Mouse (Mus musculus): ENCODE data around the gene Ptgdr. TPM values are rescaled to one million over a fixed set of nuclear protein-coding genes. Genes with fewer than 3 reads are reported as not detected.
"Not testable (repeated sequence)": the region's sequence is repeated elsewhere in the genome, so short reads cannot be mapped to it uniquely, and the experiment has no call there.

The Ptgdr gene
- total RNA-seq, 2 experiments from 2014 or later = not detected

DNA sequence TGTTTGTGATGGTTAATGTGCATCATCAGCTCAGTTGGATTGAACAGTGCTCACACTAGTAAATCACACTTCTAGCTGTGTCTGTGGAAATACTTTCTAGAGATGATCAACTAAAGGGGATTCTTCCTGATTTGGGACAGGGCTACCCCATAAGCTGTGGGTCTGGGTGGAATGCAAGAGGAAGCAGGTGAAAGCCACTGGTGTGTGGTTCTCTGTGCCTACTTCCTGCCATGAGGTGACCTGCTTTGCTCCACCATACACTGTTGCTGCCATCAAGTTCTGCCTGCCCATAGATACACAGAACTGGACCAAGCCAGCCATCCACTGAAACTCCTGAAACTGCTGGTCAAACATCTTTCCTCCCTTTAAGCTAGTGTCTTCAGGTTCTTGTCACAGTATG, 46.0 kb downstream of the Ptgdr start:
- DNase-seq (ENCODE audit: low spot score in 2 of 2) = not testable (repeated sequence)

Other genes starting within 250 kb of the Ptgdr start
- gene Gm5624, start 231.4 kb downstream of the Ptgdr start, total RNA-seq (2021) = not detected
- not detected for gene Gm8257, start 152.9 kb downstream of the Ptgdr start, total RNA-seq (2021)
- gene Gm8267, start 109.0 kb downstream of the Ptgdr start, total RNA-seq (2021) = not detected
- under 1 TPM; 0.37 to 0.62 TPM for gene Ptger2, start 128.8 kb upstream of the Ptgdr start, total RNA-seq (2021)